Mouse (Mus musculus) hindbrain, embryonic 11.5 days (tissue): ENCODE data around the gene Zfp775. TPM values are rescaled to one million over a fixed set of nuclear protein-coding genes. Genes with fewer than 3 reads are reported as not detected.

ENCODE experiments used
- ATAC-seq: fragments of 200-750 bp; cut with Nextera tagmentation; 2 replicates; pipeline ENCODE4 v1.8.0; 2017; ENCODE audit warnings: mild to moderate bottlenecking, moderate TSS enrichment, moderate library complexity; ENCODE audit not compliant: low FRiP score
- DNase-seq: peaks from one replicate; pipeline ENCODE4 v3.0.0-alpha.2; 2015; ENCODE audit warnings: low spot score
- H3K27ac ChIP-seq: fragments of 300-500 bp; sonication (generic); 2 replicates; pipeline ENCODE4 v1.5.1; 2014; ENCODE audit warnings: mild to moderate bottlenecking, low read depth, low read length
- H3K27me3 ChIP-seq: fragments of 300-500 bp; sonication (generic); 2 replicates; pipeline ENCODE4 v1.6.1; 2014; ENCODE audit warnings: mild to moderate bottlenecking, low read length, moderate library complexity, mixed read lengths; ENCODE audit not compliant: control insufficient read depth, insufficient read depth
- H3K36me3 ChIP-seq: fragments of 300-500 bp; sonication (generic); 2 replicates; pipeline ENCODE4 v1.6.1; 2014; ENCODE audit warnings: mild to moderate bottlenecking, low read length, moderate library complexity, mixed read lengths; ENCODE audit not compliant: control insufficient read depth, insufficient read depth
- H3K4me1 ChIP-seq: fragments of 300-500 bp; sonication (generic); replicated peaks from 2 replicates; pipeline ENCODE4 v1.6.1; 2014; ENCODE audit warnings: low read length, mixed read lengths; ENCODE audit not compliant: control insufficient read depth, insufficient read depth
- H3K4me2 ChIP-seq: fragments of 300-500 bp; sonication (generic); replicated peaks from 2 replicates; pipeline ENCODE4 v1.6.1; 2014; ENCODE audit warnings: mild to moderate bottlenecking, low read depth, low read length
- H3K4me3 ChIP-seq: fragments of 300-500 bp; sonication (generic); 2 replicates; pipeline ENCODE4 v1.5.1; 2014; ENCODE audit warnings: low read depth, low read length
- H3K9ac ChIP-seq: fragments of 300-500 bp; sonication (generic); 2 replicates; pipeline ENCODE4 v1.6.1; 2014; ENCODE audit warnings: low read depth, low read length
- H3K9me3 ChIP-seq: fragments of 300-500 bp; sonication (generic); 2 replicates; pipeline ENCODE4 v1.6.1; 2016; ENCODE audit warnings: low read length; ENCODE audit not compliant: control insufficient read depth
- WGBS: fragments of 180-500 bp; shearing (Covaris S2); extraction: QIAGEN DNeasy Blood & Tissue Kit; methylation state at CpG from one replicate; pipeline ENCODE4 v1.1.7; 2014; 5-methylcytosine and 5-hydroxymethylcytosine counted together
- polyA plus RNA-seq: library from polyadenylated mRNA; unstranded; fragments of >200 nt; fragmentation: Nextera tagmentation; extraction: Ambion mirVana; gene quantifications from 2 replicates; pipeline ENCODE4 v1.2.1, GENCODE M21; 2014

Gene Zfp775
- polyA plus RNA-seq, 1 experiment from 2014 or later: 7.7 TPM

- no peak overlapping the region for H3K27ac ChIP-seq
- 93% methylated on average over 9 of the region's 9 CpGs for WGBS
- H3K4me2 ChIP-seq: no peak overlapping the region
- DNase-seq (no peak), ATAC-seq (no peak)
- H3K4me1 ChIP-seq: no peaks in the 10 kb centered on the region
- no peaks in the 10 kb centered on the region for H3K27me3 ChIP-seq
- H3K9me3 ChIP-seq: no peaks in the 10 kb centered on the region
- no peak overlapping the region for H3K4me3 ChIP-seq
- no peaks in the 10 kb centered on the region for H3K36me3 ChIP-seq
- H3K9ac ChIP-seq: no peak overlapping the region
These were observed 63.6 kb downstream of the Zfp775 start for GRCm38 (mm10) chr6:48665471-48665870.

DNA sequence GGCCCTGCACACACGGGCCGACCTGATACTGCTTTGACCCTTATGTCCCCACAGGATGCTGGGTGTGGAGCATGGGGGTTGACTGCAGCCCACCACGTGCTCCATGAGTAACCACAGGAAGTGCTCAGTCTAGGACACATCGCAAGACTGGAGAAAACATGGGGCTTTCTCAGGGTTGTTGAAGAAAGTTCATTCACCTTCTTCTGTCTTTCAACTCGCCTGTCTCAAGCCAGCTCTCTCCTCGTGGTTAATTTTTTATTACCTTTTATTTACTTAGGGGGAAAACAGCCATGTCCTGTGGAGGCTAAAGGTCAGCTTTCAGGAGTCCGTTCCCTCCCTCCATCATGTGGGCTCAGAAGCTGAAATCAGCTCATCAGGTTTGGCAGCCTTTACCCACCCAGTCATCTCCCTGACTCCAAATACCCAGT lies 64.3 kb downstream of the Zfp775 start:
- no peak for ATAC-seq
- Histone ChIP-seq H3K4me3 (no peak overlapping the region), H3K27ac (no peak overlapping the region), H3K9me3 (no peaks in the 10 kb centered on the region), H3K36me3 (no peaks in the 10 kb centered on the region), H3K9ac (no peak overlapping the region), H3K4me1 (no peaks in the 10 kb centered on the region), H3K4me2 (no peak overlapping the region), H3K27me3 (no peaks in the 10 kb centered on the region)
- 68% methylated on average over 7 of the region's 7 CpGs for WGBS
- DNase-seq: no peak

- H3K9me3 ChIP-seq: no peaks in the 10 kb centered on the region
- H3K4me3 ChIP-seq: no peak overlapping the region
- DNase-seq: no peak
- no peak overlapping the region for H3K9ac ChIP-seq
- no peaks in the 10 kb centered on the region for H3K4me1 ChIP-seq
- no peaks in the 10 kb centered on the region for H3K36me3 ChIP-seq
- H3K27me3 ChIP-seq: no peaks in the 10 kb centered on the region
- H3K27ac ChIP-seq: no peak overlapping the region
- H3K4me2 ChIP-seq: no peak overlapping the region
- no peak for ATAC-seq
These were observed 66.2 kb downstream of the Zfp775 start for GRCm38 (mm10) chr6:48668022-48668421.

DNA sequence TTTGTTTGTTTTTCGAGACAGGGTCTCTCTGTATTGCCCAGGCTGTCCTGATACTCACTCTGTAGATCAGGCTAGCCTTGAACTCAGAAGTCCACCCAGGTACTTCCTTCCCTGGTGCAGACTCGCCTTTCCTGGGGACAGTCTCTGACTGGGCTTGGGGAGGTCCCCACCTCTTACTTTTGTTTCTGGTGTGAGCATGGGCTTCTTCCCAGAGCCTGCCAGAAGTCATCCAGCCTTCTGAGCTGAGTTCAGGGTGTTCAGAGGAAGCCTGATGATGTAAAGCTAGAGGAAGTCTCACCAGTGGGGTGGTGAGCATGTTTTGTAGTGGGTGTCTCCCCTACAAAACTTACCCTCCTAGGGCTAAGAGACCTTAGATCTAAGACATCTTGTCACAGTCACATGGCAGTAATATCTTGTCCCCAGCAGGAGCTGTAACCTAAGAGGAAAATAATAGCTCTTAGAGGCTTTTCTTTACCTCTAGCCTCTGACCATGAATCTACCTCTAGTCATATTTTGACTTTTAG lies 67.6 kb downstream of the Zfp775 start:
- Histone ChIP-seq H3K4me3 (no peak overlapping the region), H3K27me3 (no peaks in the 10 kb centered on the region), H3K9me3 (no peaks in the 10 kb centered on the region), H3K36me3 (no peaks in the 10 kb centered on the region), H3K4me1 (no peaks in the 10 kb centered on the region), H3K9ac (no peak overlapping the region), H3K27ac (no peak overlapping the region), H3K4me2 (no peak overlapping the region)
- WGBS: 71% methylated on average over 2 of the region's 2 CpGs
- no peak for ATAC-seq
- no peak for DNase-seq

Other genes with a start within 250 kb of the Zfp775 start
- gene Krba1, start 206.5 kb upstream of the Zfp775 start, polyA plus RNA-seq: 16.0 and 19.1 TPM in 2 replicates
- 13.3 and 14.9 TPM in 2 replicates for gene Zfp467, start 156.2 kb upstream of the Zfp775 start, polyA plus RNA-seq
- gene Sspo, start 153.8 kb upstream of the Zfp775 start, polyA plus RNA-seq: 0.05 and 0.17 TPM in 2 replicates
- gene Atp6v0e2, start 64.4 kb upstream of the Zfp775 start, polyA plus RNA-seq: 55.1 and 59.0 TPM in 2 replicates
- 13.9 and 17.2 TPM in 2 replicates for gene Lrrc61, start 47.3 kb upstream of the Zfp775 start, polyA plus RNA-seq
- 2.0 and 2.5 TPM in 2 replicates for gene Rarres2, start 29.3 kb upstream of the Zfp775 start, polyA plus RNA-seq
- not detected in 2 replicates for gene Gm45021, start 12.5 kb upstream of the Zfp775 start, polyA plus RNA-seq
- 35.3 and 37.8 TPM in 2 replicates for gene Repin1, start 8.2 kb upstream of the Zfp775 start, polyA plus RNA-seq
- not detected in 2 replicates for gene Gm44965, start 8.1 kb upstream of the Zfp775 start, polyA plus RNA-seq
- 1.1 and 1.2 TPM in 2 replicates for gene AI854703, start 24.7 kb downstream of the Zfp775 start, polyA plus RNA-seq
- 0.37 and 0.57 TPM in 2 replicates for gene Gimap8, start 45.2 kb downstream of the Zfp775 start, polyA plus RNA-seq
- gene Gimap9, start 74.1 kb downstream of the Zfp775 start, polyA plus RNA-seq: 4.2 and 4.8 TPM in 2 replicates
- gene Gimap4, start 82.5 kb downstream of the Zfp775 start, polyA plus RNA-seq: 3.3 and 5.6 TPM in 2 replicates
- 10.7 and 11.5 TPM in 2 replicates for gene Gimap6, start 106.2 kb downstream of the Zfp775 start, polyA plus RNA-seq
- not detected in 2 replicates for gene Gm28053, start 116.5 kb downstream of the Zfp775 start, polyA plus RNA-seq
- gene Gimap7, start 116.6 kb downstream of the Zfp775 start, polyA plus RNA-seq: 0.11 TPM in 1 of 2 replicates, not detected in the other
- gene Gimap1, start 137.0 kb downstream of the Zfp775 start, polyA plus RNA-seq: 5.0 and 6.1 TPM in 2 replicates
- 0.49 and 0.92 TPM in 2 replicates for gene Gimap5, start 144.1 kb downstream of the Zfp775 start, polyA plus RNA-seq
- gene Gimap3, start 168.8 kb downstream of the Zfp775 start, polyA plus RNA-seq: 0.17 TPM in 1 of 2 replicates, not detected in the other
- 25.7 and 26.0 TPM in 2 replicates for gene Tmem176a, start 238.9 kb downstream of the Zfp775 start, polyA plus RNA-seq
- 66.7 and 72.5 TPM in 2 replicates for gene Tmem176b, start 239.4 kb downstream of the Zfp775 start, polyA plus RNA-seq